Comparison of ENCODE assay signal across 7 mouse cellular contexts in genomic region chr5:139389676-139390061, GRCm38 (mm10). TPM values are rescaled to one million over a fixed set of nuclear protein-coding genes. Genes with fewer than 3 reads are reported as not detected.
DNase-seq lines count a peak whose midpoint lies in the region; ATAC-seq lines count a peak whose summit lies in the region.

No protein-coding gene starts in this region.

- peak overlapping the region; percentile 6; the same call in 1 of the 2 replicates for H3K4me3 ChIP-seq in limb, embryonic 10.5 days

- WGBS in limb, embryonic 10.5 days: 16% methylated on average over 6 of the region's 6 CpGs

- H3K27ac ChIP-seq in limb, embryonic 10.5 days: peak overlapping the region; percentile 86

- H3K4me1 ChIP-seq in limb, embryonic 10.5 days: peaks cover 58% of the 10 kb centered on the region

- peaks cover 6% of the 10 kb centered on the region; the same call in 1 of the 2 replicates for H3K36me3 ChIP-seq in limb, embryonic 10.5 days

- H3K27me3 ChIP-seq in limb, embryonic 10.5 days (ENCODE audit: low read depth, poor library complexity, severe bottlenecking): no peaks in the 10 kb centered on the region

- DNase-seq in MN1 (ENCODE audit: low spot score): peak; percentile 75
- DNase-seq in brain, adult 2 months (ENCODE audit: low read depth, low spot score): peak; percentile 80
- DNase-seq in gastrocnemius, postnatal 25 days: peak; percentile 84
- peak; percentile 36 for DNase-seq in induced T-regulatory cell, adult 2 months (ENCODE audit: low read depth)
- DNase-seq in limb, embryonic 10.5 days (ENCODE audit: low spot score): no peak
- DNase-seq in urinary bladder, adult 2 months (ENCODE audit: low spot score): peak; percentile 54

- H3K9me3 ChIP-seq in limb, embryonic 10.5 days (replicated peaks): no peaks in the 10 kb centered on the region

- peak; percentile 66 for ATAC-seq in megakaryocyte-erythroid progenitor cell, adult 5-6 weeks (replicated peaks; ENCODE audit: low FRiP score, low TSS enrichment, poor library complexity, severe bottlenecking)

RNA-seq across cellular contexts. Expression of gene Gpr146, which starts 12.2 kb away (rescaled TPM):
- 10 to 100 TPM; 23.5 to 23.6 TPM for total RNA-seq in gastrocnemius, postnatal 25 days (2021)
- 2.2 and 2.3 TPM in 2 replicates for polyA plus RNA-seq in limb, embryonic 10.5 days (2016; fragmentation: Nextera tagmentation; extraction: Ambion mirVana)
- 7.5 and 7.9 TPM in 2 replicates for total RNA-seq in megakaryocyte-erythroid progenitor cell, adult 5-6 weeks (2014; fragmentation: Nextera tagmentation)
- 5.3 and 6.0 TPM in 2 replicates for total RNA-seq in megakaryocyte-erythroid progenitor cell, adult 5-6 weeks (2017)
- polyA plus RNA-seq in urinary bladder, adult 2 months (2012; rRNA removed): 16.4 and 22.2 TPM in 2 replicates

RNA-seq across cellular contexts. Expression of gene C130050O18Rik, which starts 15.4 kb away (rescaled TPM):
- total RNA-seq in gastrocnemius, postnatal 25 days (2021): under 1 TPM; 0.32 to 0.61 TPM
- 0.16 and 0.56 TPM in 2 replicates for polyA plus RNA-seq in limb, embryonic 10.5 days (2016; fragmentation: Nextera tagmentation; extraction: Ambion mirVana)
- total RNA-seq in megakaryocyte-erythroid progenitor cell, adult 5-6 weeks (2014; fragmentation: Nextera tagmentation): 0.79 TPM in 1 of 2 replicates, not detected in the other
- 0.08 TPM in 1 of 2 replicates, not detected in the other for total RNA-seq in megakaryocyte-erythroid progenitor cell, adult 5-6 weeks (2017)
- polyA plus RNA-seq in urinary bladder, adult 2 months (2012; rRNA removed): 0.65 and 0.96 TPM in 2 replicates

RNA-seq across cellular contexts. Expression of gene Gper1, which starts 33.3 kb away (rescaled TPM):
- total RNA-seq in gastrocnemius, postnatal 25 days (2021): 1 to 10 TPM in 1 of 2 experiments, under 1 TPM in 1; 0.82 to 1.6 TPM
- polyA plus RNA-seq in limb, embryonic 10.5 days (2016; fragmentation: Nextera tagmentation; extraction: Ambion mirVana): 0.19 and 0.39 TPM in 2 replicates
- not detected in 2 replicates for total RNA-seq in megakaryocyte-erythroid progenitor cell, adult 5-6 weeks (2014; fragmentation: Nextera tagmentation)
- total RNA-seq in megakaryocyte-erythroid progenitor cell, adult 5-6 weeks (2017): not detected in 2 replicates
- polyA plus RNA-seq in urinary bladder, adult 2 months (2012; rRNA removed): 0.96 and 1.5 TPM in 2 replicates

RNA-seq across cellular contexts. Expression of gene Cyp2w1, which starts 37.3 kb away (rescaled TPM):
- total RNA-seq in gastrocnemius, postnatal 25 days (2021): not detected
- polyA plus RNA-seq in limb, embryonic 10.5 days (2016; fragmentation: Nextera tagmentation; extraction: Ambion mirVana): not detected in 2 replicates
- total RNA-seq in megakaryocyte-erythroid progenitor cell, adult 5-6 weeks (2014; fragmentation: Nextera tagmentation): not detected in 2 replicates
- total RNA-seq in megakaryocyte-erythroid progenitor cell, adult 5-6 weeks (2017): not detected in 2 replicates
- polyA plus RNA-seq in urinary bladder, adult 2 months (2012; rRNA removed): not detected in 2 replicates

RNA-seq across cellular contexts. Expression of gene Cox19, which starts 38.5 kb away (rescaled TPM):
- 10 to 100 TPM; 74.4 to 86.5 TPM for total RNA-seq in gastrocnemius, postnatal 25 days (2021)
- polyA plus RNA-seq in limb, embryonic 10.5 days (2016; fragmentation: Nextera tagmentation; extraction: Ambion mirVana): 110 and 118 TPM in 2 replicates
- 40.4 and 41.7 TPM in 2 replicates for total RNA-seq in megakaryocyte-erythroid progenitor cell, adult 5-6 weeks (2014; fragmentation: Nextera tagmentation)
- 27.4 and 43.8 TPM in 2 replicates for total RNA-seq in megakaryocyte-erythroid progenitor cell, adult 5-6 weeks (2017)
- 45.3 and 52.4 TPM in 2 replicates for polyA plus RNA-seq in urinary bladder, adult 2 months (2012; rRNA removed)
